Mouse (Mus musculus) kidney, postnatal 14 days (tissue): ENCODE data around the gene Kalrn.
A peak's percentile ranks its signal among the peaks of the same experiment; 100 is the strongest.

ENCODE experiments used
- DNase-seq: peaks from one replicate; pipeline ENCODE4 v3.0.0; 2022; ENCODE audit warnings: mixed read lengths

Kalrn gene

DNA sequence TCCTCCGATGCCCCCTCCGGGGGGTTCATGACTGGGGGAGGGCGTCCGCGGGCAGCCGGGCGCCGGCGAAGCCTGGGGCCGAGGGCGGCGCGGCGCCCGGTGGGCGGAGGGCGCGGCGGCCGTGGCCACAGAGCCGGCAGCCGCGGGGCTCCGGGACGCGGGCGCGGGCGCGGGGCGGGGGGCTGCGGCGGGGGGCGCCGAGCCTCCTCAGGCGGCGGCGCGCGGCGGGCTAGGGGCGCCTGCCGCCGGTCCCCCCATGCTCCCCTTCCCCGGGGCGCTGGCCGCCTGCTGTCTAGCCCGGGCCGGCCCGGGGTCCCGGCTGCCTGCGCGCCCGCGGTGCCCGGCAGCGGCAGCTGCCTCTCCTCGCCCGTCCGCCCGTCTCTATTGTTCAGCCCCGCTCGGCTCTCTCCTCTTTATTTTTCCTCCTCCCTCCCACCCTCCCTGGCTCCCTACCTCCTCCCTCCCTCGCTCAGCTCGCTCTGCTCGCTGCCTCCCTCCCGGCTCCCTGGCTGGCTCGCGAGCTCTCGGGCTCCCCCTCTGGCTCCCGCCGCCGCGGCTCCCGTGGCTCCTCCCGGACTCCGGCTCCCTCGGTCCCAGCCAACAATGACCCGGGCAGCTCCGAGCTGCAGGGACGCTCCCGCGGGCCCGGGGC is at the start of gene Kalrn:
Kalrn (minus strand) TSS at position 382 of the 652 bp plus-strand sequence.
- DNase-seq: peak; percentile 93

DNA sequence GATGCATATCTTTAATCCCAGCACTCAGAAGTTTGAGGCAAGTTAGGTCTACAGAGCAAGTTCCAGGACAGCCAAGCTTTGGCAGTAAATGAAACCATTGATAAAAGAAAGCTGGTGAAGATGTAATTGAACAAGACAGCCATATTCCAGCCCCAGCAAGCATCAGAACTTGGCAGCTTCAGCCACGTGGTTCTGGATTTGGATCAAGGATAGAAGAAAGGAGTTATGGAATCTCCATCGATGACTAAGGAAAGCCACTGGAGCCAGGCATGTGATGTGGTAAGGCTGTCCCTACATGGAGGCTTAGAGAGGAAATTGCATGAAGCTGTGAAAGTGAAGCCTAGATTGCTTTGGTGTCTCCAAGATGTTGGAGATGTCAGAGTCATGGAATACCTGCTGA is 40.7 kb upstream of the Kalrn start:
- DNase-seq: no peak

DNA sequence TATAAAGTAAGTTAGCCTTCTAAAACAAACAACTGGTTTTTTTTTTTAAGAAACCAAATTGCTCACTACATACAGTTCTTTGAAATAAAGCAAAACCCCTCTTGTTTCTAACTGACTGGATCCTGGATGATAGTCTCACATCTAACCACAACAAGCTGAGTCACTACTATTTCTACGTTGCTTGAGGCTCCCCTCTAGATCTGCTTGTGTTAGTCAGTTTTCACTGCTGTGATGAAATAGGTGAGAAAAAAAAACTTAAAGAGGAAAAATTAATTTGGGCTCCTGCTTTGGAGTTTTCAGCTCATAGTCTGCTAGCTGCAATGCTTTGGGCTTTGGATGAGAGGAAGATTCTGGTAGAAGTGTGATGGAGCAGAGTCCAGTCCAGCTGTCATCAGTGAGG is 36.8 kb upstream of the Kalrn start:
- no peak for DNase-seq

DNA sequence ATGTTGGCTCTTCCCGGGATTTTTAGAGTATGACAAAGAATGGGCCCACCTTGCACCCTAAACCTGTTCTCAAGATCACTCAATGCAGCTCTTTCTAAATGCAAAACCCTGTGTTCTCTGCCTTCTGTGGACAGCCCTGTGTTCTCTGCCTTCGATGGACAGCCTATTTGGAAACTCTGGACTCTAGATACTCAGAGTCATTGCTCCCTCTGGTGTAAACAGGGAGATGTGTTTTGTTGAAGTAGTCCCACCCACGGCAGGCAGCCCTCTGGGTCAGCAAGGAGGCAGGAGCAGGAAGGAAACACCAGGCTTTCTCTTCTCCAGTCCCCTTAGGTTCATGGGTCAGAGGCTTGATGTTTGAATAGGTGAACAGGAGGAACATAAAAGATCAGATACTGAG is 32.3 kb upstream of the Kalrn start:
- peak; percentile 60 for DNase-seq

DNA sequence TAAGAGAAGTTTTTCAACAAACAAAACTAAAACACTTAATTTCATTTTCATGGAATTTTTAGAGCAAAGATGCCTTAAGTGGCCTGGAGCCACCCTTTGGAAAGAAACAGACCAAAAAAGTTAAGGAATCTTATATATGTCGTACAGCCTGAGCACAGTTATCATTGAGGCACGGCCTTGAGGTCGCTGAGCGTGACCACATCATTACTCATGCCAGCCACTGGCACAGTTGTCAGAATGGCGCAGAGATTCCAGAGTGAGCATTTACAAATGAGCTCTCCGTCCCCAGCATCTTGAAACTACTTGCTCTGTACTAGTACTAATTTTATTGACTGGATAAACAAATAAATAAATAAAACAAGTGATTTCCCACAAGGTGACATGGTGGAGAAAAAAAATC is 30.5 kb upstream of the Kalrn start:
- DNase-seq: no peak

DNA sequence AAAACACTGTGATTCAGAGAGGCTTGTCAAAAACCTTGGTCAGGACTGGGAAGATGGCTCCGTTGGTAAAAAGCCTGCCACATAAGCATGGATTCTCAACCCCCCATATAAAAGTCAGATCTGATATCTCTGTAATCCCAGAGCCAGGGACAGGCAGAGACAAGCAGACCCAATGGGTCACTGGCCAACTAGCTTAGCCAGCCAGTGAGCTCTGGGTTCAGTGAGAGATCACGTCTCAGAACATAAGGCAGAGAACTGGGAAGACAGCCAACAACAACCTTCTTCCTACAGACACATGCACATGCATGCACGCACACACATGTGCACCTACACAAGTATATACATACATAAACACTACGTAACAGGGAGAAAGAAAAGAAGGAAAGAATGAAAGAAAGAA is 29.7 kb upstream of the Kalrn start:
- no peak for DNase-seq

DNA sequence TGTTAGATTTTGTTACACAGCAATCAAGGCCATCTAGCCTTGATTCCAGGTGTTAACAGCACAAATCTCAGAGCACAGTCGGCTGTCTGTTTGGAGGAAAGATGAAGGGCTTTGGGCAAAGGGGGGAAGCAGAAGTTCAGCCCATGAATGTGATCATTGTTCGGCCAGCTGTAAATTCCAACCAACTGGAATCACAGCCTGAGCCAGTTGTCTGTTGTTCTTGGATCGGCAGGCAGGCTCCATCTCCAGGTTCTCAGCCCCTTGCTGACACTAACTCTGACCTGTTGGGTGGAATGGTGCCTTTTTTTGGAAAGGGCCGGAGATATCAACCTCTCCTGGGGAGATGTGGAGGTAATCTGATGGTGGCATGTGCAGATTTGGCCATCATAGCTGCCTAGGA is 28.6 kb upstream of the Kalrn start:
- no peak for DNase-seq

DNA sequence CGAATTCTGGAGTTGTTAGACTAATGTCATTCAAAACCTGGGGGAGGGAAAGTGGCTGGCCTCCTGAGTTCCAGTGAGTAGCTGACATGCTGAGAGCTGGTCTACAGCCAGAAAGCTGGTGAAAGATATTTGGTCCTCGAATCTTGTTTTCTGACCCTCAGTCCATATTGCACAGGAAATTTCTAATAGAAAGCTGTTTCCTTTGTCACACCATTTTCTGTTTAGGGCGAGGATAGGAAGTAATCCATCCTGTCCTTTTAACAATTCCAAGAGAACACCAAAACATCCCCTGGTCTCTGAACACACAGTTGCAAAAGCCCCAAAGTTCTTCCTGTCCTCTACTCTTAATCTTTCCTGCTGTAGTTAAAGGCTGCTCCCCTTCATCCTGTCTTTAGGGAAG is 22.0 kb upstream of the Kalrn start:
- DNase-seq: peak; percentile 10

DNA sequence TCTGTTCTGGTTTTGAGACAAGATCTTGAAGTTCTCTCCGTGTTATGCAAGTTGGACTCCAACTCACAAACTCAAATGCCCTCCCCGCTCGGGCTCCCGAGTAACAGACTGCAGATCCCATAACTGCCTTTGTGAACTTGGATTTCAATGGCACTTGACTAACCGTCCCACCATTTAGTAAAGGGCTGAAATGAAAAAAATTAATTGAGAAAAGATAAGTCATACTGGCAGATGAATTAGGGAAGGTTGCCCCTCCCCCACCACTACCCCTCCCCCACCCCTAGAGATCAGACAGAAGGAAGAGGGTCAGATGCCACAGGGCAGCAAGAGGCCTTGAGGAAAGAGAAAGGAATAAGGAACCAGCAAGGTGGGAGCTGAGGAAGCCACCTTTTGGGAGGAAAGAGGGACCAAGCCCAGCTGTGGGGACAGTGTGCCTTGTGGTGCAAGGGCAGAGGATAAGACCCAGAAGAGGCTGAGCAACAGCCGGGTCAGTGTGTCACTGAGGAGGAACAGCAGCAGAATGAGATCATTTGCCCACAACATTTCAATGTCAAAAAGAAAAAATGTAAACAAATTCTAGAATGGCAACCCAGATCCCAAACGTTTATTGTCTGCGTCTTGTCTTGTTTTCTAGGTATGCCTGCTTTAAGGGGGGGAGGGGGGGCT is 21.4 kb upstream of the Kalrn start:
- DNase-seq: no peak

DNA sequence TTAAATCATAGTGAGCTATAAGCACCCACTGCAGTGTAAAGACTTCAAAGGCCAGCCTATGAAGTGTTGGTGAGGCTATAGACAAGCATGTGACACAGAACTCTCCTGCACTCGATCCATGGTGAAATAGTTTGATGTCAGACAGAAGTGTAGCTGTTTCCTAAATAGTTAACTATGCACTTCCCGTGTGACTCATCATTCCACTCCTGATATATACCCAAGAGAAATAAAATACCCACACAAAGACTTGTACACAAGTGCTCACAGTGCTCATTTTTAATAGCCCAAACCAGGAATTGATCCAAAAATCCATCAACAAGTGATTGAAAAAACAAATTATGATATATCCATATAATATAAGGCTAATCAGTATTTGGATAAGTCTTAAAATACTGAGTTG is 19.4 kb upstream of the Kalrn start:
- DNase-seq: no peak

DNA sequence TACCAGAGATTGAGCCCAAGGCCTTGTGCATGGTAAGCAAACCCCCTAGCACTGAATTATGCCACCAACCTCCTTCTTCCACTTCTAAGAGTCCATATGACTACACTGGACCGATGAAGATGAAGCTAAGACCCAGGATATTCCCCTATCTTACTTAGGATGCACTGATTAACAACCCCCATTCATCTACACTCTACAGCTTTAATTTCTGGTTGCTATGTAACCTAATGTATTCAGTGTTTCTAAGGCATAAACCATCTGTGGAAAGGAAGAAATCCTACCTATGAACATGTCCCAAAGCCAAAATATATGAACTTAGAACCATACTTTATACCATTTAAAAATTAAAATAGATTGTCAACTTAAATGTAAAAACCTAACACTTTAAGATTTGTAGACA is 18.6 kb upstream of the Kalrn start:
- DNase-seq: no peak

DNA sequence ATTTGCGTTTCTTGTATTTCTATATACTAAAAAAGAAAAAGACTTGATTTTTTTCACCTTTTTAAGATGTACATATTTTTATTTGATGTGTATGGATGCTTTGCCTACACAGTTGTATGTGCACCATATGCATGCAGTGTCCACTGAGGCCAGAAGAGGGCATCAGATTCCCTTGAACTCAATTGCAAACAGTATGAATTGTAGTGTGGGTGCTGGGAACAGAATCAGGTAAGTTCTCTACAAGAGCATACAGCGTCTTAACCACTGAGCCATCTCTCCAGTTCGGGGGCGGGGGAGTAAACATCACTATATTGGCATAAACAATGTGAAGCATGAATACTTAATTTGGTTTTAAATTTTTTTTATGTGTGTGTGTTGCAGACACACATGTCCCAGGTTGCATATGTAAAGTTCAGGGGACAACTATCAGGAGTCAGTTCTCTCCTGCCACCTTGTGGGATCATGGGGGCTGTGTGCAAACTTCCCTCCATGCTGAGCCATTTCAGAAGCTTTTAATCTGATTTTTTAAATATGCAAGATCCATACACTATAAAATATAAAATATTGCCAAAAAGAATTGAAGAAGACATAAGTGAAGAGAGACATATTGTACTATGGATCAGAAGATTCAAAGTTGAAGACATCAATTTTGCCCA is 6.5 kb upstream of the Kalrn start:
- no peak for DNase-seq

DNA sequence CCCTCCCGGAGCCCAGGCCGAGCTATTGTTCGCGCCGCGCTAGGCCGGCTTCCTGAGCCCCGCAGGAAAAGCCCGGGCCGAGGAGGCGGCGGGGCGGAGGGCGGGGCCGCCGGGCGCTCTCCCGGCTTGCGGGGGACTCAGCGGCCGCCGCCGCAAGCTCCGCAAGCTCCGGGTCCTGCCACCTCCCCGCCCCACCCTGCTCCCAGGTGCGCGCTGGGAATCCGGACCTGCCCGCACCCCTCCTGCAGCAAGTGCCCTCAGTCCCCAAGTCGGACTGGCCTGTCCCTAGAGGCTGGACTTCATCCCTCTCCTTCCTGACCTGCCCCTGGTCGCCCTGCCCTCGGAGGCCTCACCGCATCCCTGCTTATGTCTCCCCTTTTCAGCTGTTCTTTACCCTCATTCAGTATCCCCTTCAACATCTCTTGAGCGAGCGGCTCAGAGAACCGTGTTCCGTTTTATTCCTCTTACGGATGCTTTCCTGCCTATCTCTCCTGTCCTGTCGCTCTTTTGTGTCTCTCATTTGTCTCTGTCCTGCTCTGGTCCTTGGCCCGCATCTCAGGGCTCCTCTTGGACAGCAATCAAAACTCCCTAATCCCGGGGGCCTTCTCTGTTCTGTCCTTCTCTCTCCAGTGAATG is 642 bp upstream of the Kalrn start:
- DNase-seq: no peak

DNA sequence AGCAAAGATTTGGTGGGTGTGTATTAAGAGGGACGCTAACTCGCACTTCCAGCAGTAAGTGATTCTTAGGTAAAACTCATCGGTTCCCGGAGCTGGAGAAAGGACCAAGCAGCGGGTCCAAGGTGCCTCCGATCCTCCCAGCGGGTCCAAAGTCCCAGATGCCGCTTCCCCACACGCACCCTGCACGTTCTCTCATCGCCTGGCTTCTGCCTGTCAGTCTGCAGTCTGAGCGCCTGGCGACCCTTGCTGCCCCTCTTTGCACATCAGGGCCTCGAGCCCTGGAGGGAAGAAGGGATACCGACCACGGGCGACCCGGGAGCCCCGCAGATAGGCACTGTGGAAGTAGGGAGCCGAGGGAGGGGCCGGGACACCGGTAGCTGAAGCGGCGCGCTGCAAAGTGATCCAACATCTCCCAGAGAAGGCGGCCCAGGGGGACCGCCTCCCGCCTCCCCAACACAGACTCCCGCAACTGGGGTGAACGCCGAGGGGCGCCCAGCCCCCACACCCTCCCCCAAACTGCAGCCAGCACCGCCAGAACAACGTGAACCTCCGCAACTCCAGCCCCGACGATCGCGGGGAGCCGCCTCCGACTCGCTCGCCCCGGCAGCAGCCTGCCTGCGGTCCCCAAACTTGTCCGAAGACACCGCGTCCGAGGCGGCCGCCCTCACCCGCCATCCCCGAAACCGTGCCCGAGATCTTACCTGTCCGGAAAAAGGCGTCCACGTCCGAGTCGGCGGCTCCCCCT is 754 bp downstream of the Kalrn start:
- DNase-seq: peak; percentile 43

DNA sequence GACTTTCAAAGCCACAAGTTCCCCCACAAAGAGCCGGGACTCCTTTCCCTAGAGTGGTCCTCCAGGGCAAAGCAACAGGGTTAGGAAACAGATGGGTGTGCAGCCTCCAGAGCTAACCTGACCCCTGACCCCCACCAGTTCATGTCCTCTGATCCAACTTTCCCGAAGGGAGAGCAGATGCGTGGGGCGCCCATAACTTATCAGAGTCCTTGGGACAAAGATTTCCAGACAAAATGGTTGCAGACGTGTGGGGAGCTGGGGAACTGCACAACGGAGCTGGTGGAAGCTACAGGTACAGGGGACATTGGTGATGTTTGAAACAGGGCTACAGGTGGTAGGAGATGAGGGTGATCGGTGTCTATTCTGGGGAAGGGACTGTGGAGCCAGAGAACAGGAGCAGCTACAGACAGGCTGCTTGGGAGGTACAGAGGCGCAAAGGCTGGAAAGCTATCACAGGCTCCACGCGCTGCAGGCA is 1.4 kb downstream of the Kalrn start:
- peak; percentile 17 for DNase-seq

DNA sequence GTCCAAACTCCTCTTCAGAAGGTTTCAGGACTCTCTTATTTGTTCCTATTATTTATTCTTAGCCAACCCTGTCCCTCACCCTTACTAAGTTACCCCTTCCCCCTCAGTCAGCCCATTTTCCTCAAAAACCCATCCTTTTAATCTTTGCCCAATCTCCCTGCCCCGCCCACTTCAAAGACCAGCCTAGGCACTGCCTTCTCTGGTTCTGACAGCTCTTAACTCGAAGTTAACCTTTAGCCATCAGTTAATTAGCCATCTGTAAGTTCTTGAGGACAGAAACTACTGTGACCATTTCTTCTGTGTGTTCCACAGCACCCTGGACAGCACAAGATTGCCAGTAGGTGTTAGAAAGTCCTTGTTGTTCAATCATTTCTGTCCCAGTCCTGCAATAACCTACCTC is 3.4 kb downstream of the Kalrn start:
- DNase-seq: peak; percentile 12

DNA sequence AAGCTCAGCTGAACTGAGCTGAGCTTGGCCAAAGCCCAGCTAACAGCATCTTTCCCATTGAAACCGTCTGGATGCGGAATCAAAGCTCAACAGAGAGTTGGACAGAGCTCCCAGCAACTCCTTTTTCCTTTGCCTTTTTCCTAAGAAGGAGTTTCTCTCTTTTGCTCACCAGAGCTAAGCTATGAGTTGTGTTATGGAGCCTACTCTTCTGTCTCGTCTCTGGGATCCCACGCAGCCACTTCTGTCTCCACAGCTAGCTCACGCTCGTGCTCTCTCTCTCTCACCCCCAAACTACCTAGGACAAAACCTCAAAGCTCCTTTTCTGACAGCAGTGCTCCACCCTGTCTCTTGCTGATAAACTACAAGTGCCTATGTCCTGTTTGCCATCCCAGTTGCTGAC is 4.5 kb downstream of the Kalrn start:
- no peak for DNase-seq

DNA sequence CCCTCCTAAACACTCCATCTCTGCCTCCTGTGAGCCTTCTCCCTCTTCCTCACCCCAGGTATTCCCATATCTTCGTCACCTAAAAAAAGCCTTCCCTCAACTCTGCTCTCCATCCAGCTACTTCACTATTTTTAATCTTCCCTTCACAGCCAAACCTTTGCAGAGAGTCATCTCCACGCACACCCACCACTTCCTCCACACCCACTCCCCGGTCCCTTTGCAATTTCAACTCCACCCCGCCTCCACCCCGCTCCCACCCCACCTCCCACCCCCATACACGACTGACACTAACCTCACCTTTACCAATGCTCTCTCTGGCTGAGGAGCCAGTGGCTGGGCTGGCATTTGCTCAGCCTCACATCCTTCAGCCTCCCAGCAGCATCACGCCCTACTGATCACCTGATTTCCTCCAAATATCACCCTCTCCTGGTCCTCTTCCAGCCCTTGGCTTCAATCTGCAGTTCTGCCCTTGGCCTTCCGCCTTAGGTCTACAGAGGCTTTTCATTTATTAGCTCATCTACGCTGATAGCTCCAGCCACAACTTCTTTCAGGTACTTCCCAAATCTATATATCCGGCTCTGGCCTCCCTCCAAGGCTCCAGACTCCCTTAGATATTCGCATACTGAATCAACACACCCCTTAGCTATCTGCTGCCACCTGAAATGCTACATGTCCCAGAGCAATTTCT is 9.6 kb downstream of the Kalrn start:
- no peak for DNase-seq

DNA sequence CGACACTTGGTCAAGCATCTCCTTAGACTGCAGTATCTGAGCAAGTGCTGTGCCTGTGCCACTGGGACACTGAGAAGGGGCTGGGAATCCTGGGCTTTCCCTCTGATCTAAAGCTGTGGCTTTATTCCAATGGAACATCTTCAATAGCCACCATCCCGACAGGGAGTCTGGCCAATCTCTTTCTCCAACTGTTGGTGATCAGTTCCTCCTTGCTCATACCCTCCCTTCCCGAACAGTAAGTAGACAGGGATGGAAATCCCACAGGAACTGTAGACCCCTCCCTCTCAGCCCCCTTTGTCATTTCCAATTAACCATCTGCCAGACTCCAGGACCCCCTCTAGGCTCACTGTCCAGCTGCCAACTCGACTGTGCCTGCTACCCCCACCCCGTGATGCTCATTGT is 11.6 kb downstream of the Kalrn start:
- no peak for DNase-seq

DNA sequence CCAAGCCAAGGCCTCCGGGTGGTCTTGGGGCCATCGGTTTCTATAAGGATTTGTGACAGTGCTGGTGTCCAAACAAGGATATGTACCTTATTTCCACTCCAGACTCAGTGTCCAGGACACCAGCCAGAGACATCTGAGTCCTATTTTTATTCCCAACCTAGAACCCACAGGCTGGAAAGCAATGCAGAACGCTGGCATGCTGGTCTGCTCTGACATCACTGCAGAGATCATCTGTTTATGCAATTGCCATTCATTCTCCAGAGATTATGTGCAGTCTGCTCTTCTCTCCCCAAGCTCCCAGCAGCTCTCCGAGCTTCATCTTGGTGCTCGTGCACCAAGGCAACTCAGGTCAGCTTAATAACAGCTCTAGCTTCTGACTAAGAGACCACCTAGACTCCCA is 12.5 kb downstream of the Kalrn start:
- DNase-seq: no peak

DNA sequence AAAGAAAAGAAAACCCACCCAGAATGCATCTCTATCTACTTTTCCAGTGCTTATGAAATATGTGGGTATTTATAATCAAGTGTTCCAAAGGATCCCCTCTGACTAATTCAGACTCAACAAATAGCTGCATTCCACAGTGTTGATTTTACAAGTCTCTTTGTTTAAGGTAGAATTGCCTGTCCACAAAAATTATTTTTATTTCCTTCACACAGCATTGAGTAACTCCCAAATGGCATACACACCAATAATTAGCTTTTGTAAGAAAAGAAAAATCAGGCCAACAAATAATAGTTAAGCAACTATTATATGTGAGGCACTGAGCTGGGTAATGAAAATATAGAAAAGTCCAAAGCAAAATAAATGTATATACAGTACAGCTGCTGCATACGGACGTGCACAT is 12.9 kb downstream of the Kalrn start:
- DNase-seq: no peak

DNA sequence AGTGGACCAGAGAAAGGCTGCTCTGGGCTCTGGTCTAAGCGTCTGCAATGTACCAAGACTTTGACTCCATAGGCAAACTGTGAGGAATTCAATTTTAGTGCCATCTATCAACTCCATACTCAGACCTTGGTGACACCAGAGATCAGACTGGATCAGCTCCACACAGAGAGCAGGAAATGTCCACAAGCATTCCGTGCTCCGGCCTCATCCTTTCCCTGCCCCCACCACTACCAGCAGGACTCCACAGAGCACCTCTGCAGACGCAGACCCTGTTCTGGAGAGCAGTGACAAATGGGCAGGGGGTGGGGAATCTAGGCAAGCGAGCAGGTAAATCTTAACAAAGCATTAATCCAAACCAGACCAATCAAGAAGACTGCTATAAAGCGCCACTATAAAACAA is 15.4 kb downstream of the Kalrn start:
- no peak for DNase-seq

DNA sequence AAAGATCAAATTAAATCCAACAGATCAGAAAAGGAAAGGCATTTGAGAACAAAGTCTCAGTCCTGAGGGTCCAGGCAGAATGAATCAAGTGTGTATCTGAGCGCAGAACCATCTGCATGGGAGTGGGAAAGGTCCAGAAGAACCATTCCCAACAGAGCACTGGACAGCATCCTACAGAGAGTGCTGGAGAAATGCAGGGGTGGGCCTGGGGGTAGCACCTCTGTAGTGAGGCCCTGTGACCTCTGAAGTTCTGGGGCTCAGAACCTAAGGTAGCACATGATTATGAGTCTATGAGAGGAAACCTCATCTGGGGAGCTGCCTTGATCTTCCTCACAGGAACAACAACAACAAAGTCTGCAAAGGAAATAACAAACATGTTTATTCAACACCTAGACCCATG is 20.6 kb downstream of the Kalrn start:
- DNase-seq: no peak
